Mouse (Mus musculus) olfactory bulb, adult 2 months (tissue): Measurements from ENCODE around the gene Efna4.

Source experiments
- CTCF ChIP-seq: fragments of 200-500 bp; IDR thresholded peaks from 2 replicates; pipeline ENCODE4 v1.5.1; 2012; ENCODE audit warnings: low read depth, mild to moderate bottlenecking, low read length, moderate library complexity; ENCODE audit not compliant: insufficient read depth
- POLR2A ChIP-seq: fragments of 200-500 bp; IDR thresholded peaks from 2 replicates; pipeline ENCODE4 v1.6.1; 2012; ENCODE audit warnings: mild to moderate bottlenecking, low read depth, low read length, moderate library complexity; ENCODE audit not compliant: insufficient read depth

GRCm38 (mm10) chr3:89337062-89337720 lies 637 bp downstream of the Efna4 start:
- TF ChIP-seq CTCF (no peak), POLR2A (no peak)
